Mouse (Mus musculus): Measurements from ENCODE around the gene 2310061N02Rik. TPM values are rescaled to one million over a fixed set of nuclear protein-coding genes. Genes with fewer than 3 reads are reported as not detected.
"Not testable (repeated sequence)": the region's sequence is repeated elsewhere in the genome, so short reads cannot be mapped to it uniquely, and the experiment has no call there.

Gene 2310061N02Rik
- not detected in 2 replicates for polyA plus RNA-seq (2014; fragmentation: Nextera tagmentation; extraction: Ambion mirVana)

GRCm38 (mm10) chr16:88707496-88708012, at the start of gene 2310061N02Rik:
Gene 2310061N02Rik (minus strand): TSS chr16:88707962.
- Histone ChIP-seq H3K9me3 (replicated peaks; ENCODE audit: control insufficient read depth, low read length) (no peaks in the 10 kb centered on the region), H3K4me2 (no peak within 1 kb of the TSS), H3K27me3 (ENCODE audit: control insufficient read depth, insufficient read depth, low read length) (no peaks in the 10 kb centered on the region), H3K36me3 (ENCODE audit: control insufficient read depth, insufficient read depth, low read length) (no peaks in the 10 kb centered on the region), H3K4me1 (ENCODE audit: control insufficient read depth, insufficient read depth, low read length) (no peaks in the 10 kb centered on the region), H3K9ac (ENCODE audit: low read depth, low read length) (no peak within 1 kb of the TSS), H3K27ac (ENCODE audit: low read depth, low read length) (no peak within 1 kb of the TSS), H3K4me3 (ENCODE audit: low read depth, low read length) (no peak within 1 kb of the TSS)
- 83% methylated on average over 10 of the region's 10 CpGs for WGBS (ENCODE audit: insufficient replicate concordance)
- no peak for ATAC-seq (replicated peaks; ENCODE audit: insufficient number of reproducible peaks, low FRiP score, low TSS enrichment)

- ATAC-seq (replicated peaks; ENCODE audit: insufficient number of reproducible peaks, low FRiP score, low TSS enrichment); H3K9ac ChIP-seq (ENCODE audit: low read depth, low read length); H3K9me3 ChIP-seq (replicated peaks; ENCODE audit: control insufficient read depth, low read length); H3K27ac ChIP-seq (ENCODE audit: low read depth, low read length); H3K4me2 ChIP-seq; H3K4me3 ChIP-seq (ENCODE audit: low read depth, low read length); H3K27me3 ChIP-seq (ENCODE audit: control insufficient read depth, insufficient read depth, low read length); H3K36me3 ChIP-seq (ENCODE audit: control insufficient read depth, insufficient read depth, low read length); H3K4me1 ChIP-seq (ENCODE audit: control insufficient read depth, insufficient read depth, low read length): not testable (repeated sequence)
- WGBS (ENCODE audit: insufficient replicate concordance): 64% methylated on average over 2 of the region's 3 CpGs
Observed at GRCm38 (mm10) chr16:88751535-88751934, 43.8 kb upstream of the 2310061N02Rik start, which contains the start of gene Krtap13. Gene Krtap13 (minus strand): TSS chr16:88751635.

- Histone ChIP-seq H3K9ac (ENCODE audit: low read depth, low read length) (no peak overlapping the region), H3K27me3 (ENCODE audit: control insufficient read depth, insufficient read depth, low read length) (no peaks in the 10 kb centered on the region), H3K27ac (ENCODE audit: low read depth, low read length) (no peak overlapping the region), H3K4me2 (no peak overlapping the region), H3K36me3 (ENCODE audit: control insufficient read depth, insufficient read depth, low read length) (no peaks in the 10 kb centered on the region), H3K9me3 (replicated peaks; ENCODE audit: control insufficient read depth, low read length) (no peaks in the 10 kb centered on the region), H3K4me3 (ENCODE audit: low read depth, low read length) (no peak overlapping the region), H3K4me1 (ENCODE audit: control insufficient read depth, insufficient read depth, low read length) (no peaks in the 10 kb centered on the region)
- WGBS (ENCODE audit: insufficient replicate concordance): 69% methylated on average over 4 of the region's 4 CpGs
- no peak for ATAC-seq (replicated peaks; ENCODE audit: insufficient number of reproducible peaks, low FRiP score, low TSS enrichment)
Observed at GRCm38 (mm10) chr16:88747943-88748342, 40.2 kb upstream of the 2310061N02Rik start.

GRCm38 (mm10) chr16:88744750-88745340, 37.1 kb upstream of the 2310061N02Rik start:
- H3K4me1 ChIP-seq (ENCODE audit: control insufficient read depth, insufficient read depth, low read length): no peaks in the 10 kb centered on the region
- WGBS (ENCODE audit: insufficient replicate concordance): 66% methylated on average over 4 of the region's 4 CpGs
- no peak overlapping the region for H3K4me3 ChIP-seq (ENCODE audit: low read depth, low read length)
- H3K9ac ChIP-seq (ENCODE audit: low read depth, low read length): no peak overlapping the region
- no peak overlapping the region for H3K27ac ChIP-seq (ENCODE audit: low read depth, low read length)
- no peaks in the 10 kb centered on the region for H3K36me3 ChIP-seq (ENCODE audit: control insufficient read depth, insufficient read depth, low read length)
- no peak overlapping the region for H3K4me2 ChIP-seq
- no peak for ATAC-seq (replicated peaks; ENCODE audit: insufficient number of reproducible peaks, low FRiP score, low TSS enrichment)
- no peaks in the 10 kb centered on the region for H3K9me3 ChIP-seq (replicated peaks; ENCODE audit: control insufficient read depth, low read length)
- no peaks in the 10 kb centered on the region for H3K27me3 ChIP-seq (ENCODE audit: control insufficient read depth, insufficient read depth, low read length)

GRCm38 (mm10) chr16:88735391-88735790, 27.6 kb upstream of the 2310061N02Rik start:
- WGBS (ENCODE audit: insufficient replicate concordance): 65% methylated on average over 2 of the region's 2 CpGs

GRCm38 (mm10) chr16:88728812-88729275, 21.1 kb upstream of the 2310061N02Rik start, which contains the start of gene Krtap13-1:
Gene Krtap13-1 (plus strand): TSS chr16:88728862.
- Histone ChIP-seq H3K4me2 (no peak within 1 kb of the TSS), H3K9me3 (replicated peaks; ENCODE audit: control insufficient read depth, low read length) (no peaks in the 10 kb centered on the region), H3K27ac (ENCODE audit: low read depth, low read length) (no peak within 1 kb of the TSS), H3K27me3 (ENCODE audit: control insufficient read depth, insufficient read depth, low read length) (no peaks in the 10 kb centered on the region), H3K4me1 (ENCODE audit: control insufficient read depth, insufficient read depth, low read length) (no peaks in the 10 kb centered on the region), H3K36me3 (ENCODE audit: control insufficient read depth, insufficient read depth, low read length) (no peaks in the 10 kb centered on the region), H3K4me3 (ENCODE audit: low read depth, low read length) (no peak within 1 kb of the TSS), H3K9ac (ENCODE audit: low read depth, low read length) (no peak within 1 kb of the TSS)
- ATAC-seq (replicated peaks; ENCODE audit: insufficient number of reproducible peaks, low FRiP score, low TSS enrichment): no peak
- WGBS (ENCODE audit: insufficient replicate concordance): 75% methylated on average over 4 of the region's 4 CpGs

More at GRCm38 (mm10) chr16:88735391-88735790, 27.6 kb upstream of the 2310061N02Rik start:
- Histone ChIP-seq H3K27me3 (ENCODE audit: control insufficient read depth, insufficient read depth, low read length) (no peaks in the 10 kb centered on the region), H3K4me2 (no peak overlapping the region), H3K4me1 (ENCODE audit: control insufficient read depth, insufficient read depth, low read length) (no peaks in the 10 kb centered on the region), H3K4me3 (ENCODE audit: low read depth, low read length) (no peak overlapping the region), H3K36me3 (ENCODE audit: control insufficient read depth, insufficient read depth, low read length) (no peaks in the 10 kb centered on the region), H3K27ac (ENCODE audit: low read depth, low read length) (no peak overlapping the region), H3K9me3 (replicated peaks; ENCODE audit: control insufficient read depth, low read length) (no peaks in the 10 kb centered on the region), H3K9ac (ENCODE audit: low read depth, low read length) (no peak overlapping the region)
- ATAC-seq (replicated peaks; ENCODE audit: insufficient number of reproducible peaks, low FRiP score, low TSS enrichment): no peak

GRCm38 (mm10) chr16:88720031-88720430, 12.3 kb upstream of the 2310061N02Rik start:
- Histone ChIP-seq H3K4me2 (no peak overlapping the region), H3K27me3 (ENCODE audit: control insufficient read depth, insufficient read depth, low read length) (no peaks in the 10 kb centered on the region), H3K27ac (ENCODE audit: low read depth, low read length) (no peak overlapping the region), H3K9ac (ENCODE audit: low read depth, low read length) (no peak overlapping the region), H3K9me3 (replicated peaks; ENCODE audit: control insufficient read depth, low read length) (no peaks in the 10 kb centered on the region), H3K4me3 (ENCODE audit: low read depth, low read length) (no peak overlapping the region), H3K4me1 (ENCODE audit: control insufficient read depth, insufficient read depth, low read length) (no peaks in the 10 kb centered on the region), H3K36me3 (ENCODE audit: control insufficient read depth, insufficient read depth, low read length) (no peaks in the 10 kb centered on the region)
- no peak for ATAC-seq (replicated peaks; ENCODE audit: insufficient number of reproducible peaks, low FRiP score, low TSS enrichment)
- 36% methylated on average over 1 of the region's 1 CpGs for WGBS (ENCODE audit: insufficient replicate concordance)

GRCm38 (mm10) chr16:88716549-88716948, 8.8 kb upstream of the 2310061N02Rik start:
- no peak overlapping the region for H3K9ac ChIP-seq (ENCODE audit: low read depth, low read length)
- H3K36me3 ChIP-seq (ENCODE audit: control insufficient read depth, insufficient read depth, low read length): no peaks in the 10 kb centered on the region
- ATAC-seq (replicated peaks; ENCODE audit: insufficient number of reproducible peaks, low FRiP score, low TSS enrichment): no peak
- H3K4me3 ChIP-seq (ENCODE audit: low read depth, low read length): no peak overlapping the region
- H3K4me2 ChIP-seq: no peak overlapping the region
- no peaks in the 10 kb centered on the region for H3K9me3 ChIP-seq (replicated peaks; ENCODE audit: control insufficient read depth, low read length)
- no peaks in the 10 kb centered on the region for H3K27me3 ChIP-seq (ENCODE audit: control insufficient read depth, insufficient read depth, low read length)
- no peaks in the 10 kb centered on the region for H3K4me1 ChIP-seq (ENCODE audit: control insufficient read depth, insufficient read depth, low read length)
- H3K27ac ChIP-seq (ENCODE audit: low read depth, low read length): no peak overlapping the region

GRCm38 (mm10) chr16:88711245-88711644, 3.5 kb upstream of the 2310061N02Rik start:
- Histone ChIP-seq H3K4me1 (ENCODE audit: control insufficient read depth, insufficient read depth, low read length) (no peaks in the 10 kb centered on the region), H3K4me2 (no peak overlapping the region), H3K9me3 (replicated peaks; ENCODE audit: control insufficient read depth, low read length) (no peaks in the 10 kb centered on the region), H3K9ac (ENCODE audit: low read depth, low read length) (no peak overlapping the region), H3K4me3 (ENCODE audit: low read depth, low read length) (no peak overlapping the region), H3K27me3 (ENCODE audit: control insufficient read depth, insufficient read depth, low read length) (no peaks in the 10 kb centered on the region), H3K27ac (ENCODE audit: low read depth, low read length) (no peak overlapping the region), H3K36me3 (ENCODE audit: control insufficient read depth, insufficient read depth, low read length) (no peaks in the 10 kb centered on the region)
- ATAC-seq (replicated peaks; ENCODE audit: insufficient number of reproducible peaks, low FRiP score, low TSS enrichment): no peak
- 72% methylated on average over 6 of the region's 6 CpGs for WGBS (ENCODE audit: insufficient replicate concordance)

All from heart, embryonic 11.5 days (tissue).